Mouse (Mus musculus) stomach, postnatal 0 days (tissue): ENCODE results near the gene Rnase11. TPM values are rescaled to one million over a fixed set of nuclear protein-coding genes. Genes with fewer than 3 reads are reported as not detected.

Experiments
- ATAC-seq: fragments of 200-750 bp; cut with Nextera tagmentation; 2 replicates; pipeline ENCODE4 v1.8.0; 2017; ENCODE audit not compliant: low FRiP score, low TSS enrichment
- DNase-seq: peaks from one replicate; pipeline ENCODE4 v3.0.0-alpha.2; 2016; ENCODE audit warnings: low spot score
- H3K27ac ChIP-seq: fragments of 300-500 bp; sonication (generic); replicated peaks from 2 replicates; pipeline ENCODE4 v1.5.1; 2014; ENCODE audit warnings: mild to moderate bottlenecking, control low read depth
- H3K27me3 ChIP-seq: fragments of 300-500 bp; sonication (generic); 2 replicates; pipeline ENCODE4 v1.6.1; 2014; ENCODE audit warnings: low read length; ENCODE audit not compliant: control insufficient read depth, insufficient read depth
- H3K36me3 ChIP-seq: fragments of 300-500 bp; sonication (generic); 2 replicates; pipeline ENCODE4 v1.6.1; 2014; ENCODE audit warnings: low read length, mixed read lengths; ENCODE audit not compliant: control insufficient read depth, insufficient read depth
- H3K4me1 ChIP-seq: fragments of 300-500 bp; sonication (generic); replicated peaks from 2 replicates; pipeline ENCODE4 v1.6.1; 2014; ENCODE audit warnings: antibody characterized with exemption; ENCODE audit not compliant: control insufficient read depth, insufficient read depth
- H3K4me2 ChIP-seq: fragments of 300-500 bp; sonication (generic); replicated peaks from 2 replicates; pipeline ENCODE4 v1.6.1; 2014; ENCODE audit warnings: low read depth, mild to moderate bottlenecking, control low read depth, moderate library complexity
- H3K4me3 ChIP-seq: fragments of 300-500 bp; sonication (generic); 2 replicates; pipeline ENCODE4 v1.5.1; 2014; ENCODE audit warnings: low read depth, low read length, control low read depth
- H3K9ac ChIP-seq: fragments of 300-500 bp; sonication (generic); 2 replicates; pipeline ENCODE4 v1.6.1; 2014; ENCODE audit warnings: mild to moderate bottlenecking, low read length, control low read depth, mixed read lengths
- H3K9me3 ChIP-seq: fragments of 300-500 bp; sonication (generic); 2 replicates; pipeline ENCODE4 v1.6.1; 2016; ENCODE audit warnings: low read length; ENCODE audit not compliant: control insufficient read depth
- CTCF ChIP-seq: IDR thresholded peaks from 2 replicates; pipeline ENCODE4 v1.5.1; 2016; ENCODE audit warnings: antibody characterized with exemption, low read depth, mild to moderate bottlenecking, moderate library complexity
- EP300 ChIP-seq: optimal IDR thresholded peaks from 2 replicates; pipeline ENCODE3; 2016; ENCODE audit warnings: antibody characterized with exemption
- WGBS: fragments of 180-500 bp; shearing (Covaris S2); extraction: QIAGEN DNeasy Blood & Tissue Kit; methylation state at CpG from one replicate; pipeline ENCODE4 v1.1.7; 2014; 5-methylcytosine and 5-hydroxymethylcytosine counted together
- polyA plus RNA-seq: library from polyadenylated mRNA; unstranded; fragments of >200 nt; fragmentation: Nextera tagmentation; extraction: Ambion mirVana; gene quantifications from 2 replicates; pipeline ENCODE4 v1.2.1, GENCODE M21; 2015

The Rnase11 gene
- polyA plus RNA-seq, 1 experiment from 2014 or later = not detected

- Histone ChIP-seq H3K9ac (peak overlapping the region; percentile 66), H3K27ac (peak overlapping the region; percentile 90), H3K4me3 (peak overlapping the region; percentile 63), H3K4me1 (no peaks in the 10 kb centered on the region), H3K9me3 (no peaks in the 10 kb centered on the region), H3K27me3 (no peaks in the 10 kb centered on the region), H3K4me2 (peak overlapping the region; percentile 77), H3K36me3 (no peaks in the 10 kb centered on the region)
- ATAC-seq (peak; percentile 19), DNase-seq (peak; percentile 42)
- WGBS = 0% methylated on average over 15 of the region's 15 CpGs
- TF ChIP-seq EP300 (no peak), CTCF (no peak)
Measured at GRCm38 (mm10) chr14:51089674-51090076, 39.7 kb upstream of the Rnase11 start.

GRCm38 (mm10) chr14:51088970-51089673 is 39.2 kb upstream of the Rnase11 start:
- Histone ChIP-seq H3K36me3 (no peaks in the 10 kb centered on the region), H3K27me3 (no peaks in the 10 kb centered on the region), H3K27ac (peak overlapping the region; percentile 90), H3K4me3 (peak overlapping the region; percentile 63), H3K4me1 (no peaks in the 10 kb centered on the region), H3K9ac (peak overlapping the region; percentile 66), H3K4me2 (peak overlapping the region; percentile 77), H3K9me3 (no peaks in the 10 kb centered on the region)
- WGBS = under 1% methylated on average over 34 of the region's 34 CpGs
- DNase-seq = peak; percentile 93
- peak; percentile 88 for ATAC-seq
- no peak for TF ChIP-seq CTCF
- TF ChIP-seq EP300 = no peak

GRCm38 (mm10) chr14:51088166-51088969 is 38.4 kb upstream of the Rnase11 start:
- Histone ChIP-seq H3K9ac (peak overlapping the region; percentile 62), H3K4me3 (peak overlapping the region; percentile 63), H3K27ac (peak overlapping the region; percentile 90), H3K9me3 (no peaks in the 10 kb centered on the region), H3K36me3 (no peaks in the 10 kb centered on the region), H3K4me1 (no peaks in the 10 kb centered on the region), H3K4me2 (peak overlapping the region; percentile 77), H3K27me3 (no peaks in the 10 kb centered on the region)
- ATAC-seq = peak; percentile 31
- DNase-seq = peak; percentile 68
- TF ChIP-seq EP300 (no peak), CTCF (no peak)
- 1% methylated on average over 23 of the region's 23 CpGs for WGBS

GRCm38 (mm10) chr14:51087762-51088161 is 37.8 kb upstream of the Rnase11 start:
- no peaks in the 10 kb centered on the region for H3K4me1 ChIP-seq
- no peak overlapping the region for H3K9ac ChIP-seq
- H3K9me3 ChIP-seq = no peaks in the 10 kb centered on the region
- 0 out of 2 replicates have a peak overlapping the region, but pooled peaks have one; percentile 24 for H3K27ac ChIP-seq
- peak overlapping the region; percentile 77 for H3K4me2 ChIP-seq
- peak overlapping the region; percentile 63 for H3K4me3 ChIP-seq
- no peak for TF ChIP-seq CTCF
- no peak for TF ChIP-seq EP300
- no peak for DNase-seq
- H3K27me3 ChIP-seq = no peaks in the 10 kb centered on the region
- no peaks in the 10 kb centered on the region for H3K36me3 ChIP-seq
- 19% methylated on average over 9 of the region's 9 CpGs for WGBS
- ATAC-seq = no peak

- no peak for DNase-seq
- Histone ChIP-seq H3K4me1 (no peaks in the 10 kb centered on the region), H3K9me3 (no peaks in the 10 kb centered on the region), H3K9ac (no peak overlapping the region), H3K27me3 (no peaks in the 10 kb centered on the region), H3K4me3 (no peak overlapping the region), H3K4me2 (no peak overlapping the region), H3K36me3 (no peaks in the 10 kb centered on the region), H3K27ac (no peak overlapping the region)
- TF ChIP-seq EP300 (no peak), CTCF (no peak)
- WGBS = 82% methylated on average over 4 of the region's 4 CpGs
- ATAC-seq = no peak
Measured at GRCm38 (mm10) chr14:51085911-51086310, 35.9 kb upstream of the Rnase11 start.

GRCm38 (mm10) chr14:51085086-51085485 is 35.1 kb upstream of the Rnase11 start:
- 76% methylated on average over 2 of the region's 2 CpGs for WGBS
- DNase-seq = no peak

More at GRCm38 (mm10) chr14:51085086-51085485, 35.1 kb upstream of the Rnase11 start:
- TF ChIP-seq EP300 (no peak), CTCF (no peak)
- ATAC-seq = no peak
- Histone ChIP-seq H3K4me1 (no peaks in the 10 kb centered on the region), H3K4me3 (no peak overlapping the region), H3K9me3 (no peaks in the 10 kb centered on the region), H3K4me2 (no peak overlapping the region), H3K36me3 (no peaks in the 10 kb centered on the region), H3K9ac (no peak overlapping the region), H3K27me3 (no peaks in the 10 kb centered on the region), H3K27ac (no peak overlapping the region)
